Mouse (Mus musculus) left cerebral cortex, adult 2 months (tissue): ENCODE measurements at regions not wholly inside any gene's neighbourhood (a gene's known extent, or its start where the extent isn't known, plus 50 kb on each side); places are given as distances from the start of the nearest gene placed in this dataset.

ENCODE experiments used
- DNase-seq, 2 experiments: peaks; one replicate each; pipeline ENCODE4 v3.0.0; 2021 to 2022; ENCODE audit warnings: low spot score in 2 of 2, mixed read lengths in 1 of 2; ENCODE audit errors: extremely low spot score in 1 of 2
- H3K27ac ChIP-seq: fragments of 200-600 bp; 2 replicates; pipeline ENCODE4 v1.8.1; 2022
- H3K4me3 ChIP-seq: fragments of 200-600 bp; 2 replicates; pipeline ENCODE4 v1.8.1; 2022
- CTCF ChIP-seq: fragments of 200-600 bp; IDR thresholded peaks from 2 replicates; pipeline ENCODE4 v1.8.1; 2022; ENCODE audit warnings: antibody characterized with exemption, mild to moderate bottlenecking, moderate library complexity
- intact Hi-C: fragments of 180-260 bp; cut with DNase I; formaldehyde crosslinking; loops from one replicate; pipeline ENCODE4 v1.15.1; 2025

- DNase-seq: no peak
- Histone ChIP-seq H3K27ac (no peak overlapping the region), H3K4me3 (no peak overlapping the region)
- intact Hi-C loops: no loop called here
- no peak for TF ChIP-seq CTCF
Observed at GRCm38 (mm10) chrX:161426625-161427024, 139.4 kb downstream of the Gm15262 start.

GRCm38 (mm10) chrX:161428012-161428411 is 140.8 kb downstream of the Gm15262 start:
- intact Hi-C loops: no loop called here
- no peak overlapping the region for H3K4me3 ChIP-seq
- no peak for DNase-seq
- TF ChIP-seq CTCF: no peak
- H3K27ac ChIP-seq: no peak overlapping the region

GRCm38 (mm10) chrX:161435348-161435747 is 148.1 kb downstream of the Gm15262 start:
- no peak for DNase-seq
- no peak overlapping the region for H3K27ac ChIP-seq
- no peak overlapping the region for H3K4me3 ChIP-seq
- peak; percentile 31 for TF ChIP-seq CTCF
- intact Hi-C loops: no loop called here
